Mouse (Mus musculus): ENCODE measurements around the gene Fgfr1op.
"Not testable (repeated sequence)": the region's sequence is repeated elsewhere in the genome, so short reads cannot be mapped to it uniquely, and the experiment has no call there.

The Fgfr1op gene

DNA sequence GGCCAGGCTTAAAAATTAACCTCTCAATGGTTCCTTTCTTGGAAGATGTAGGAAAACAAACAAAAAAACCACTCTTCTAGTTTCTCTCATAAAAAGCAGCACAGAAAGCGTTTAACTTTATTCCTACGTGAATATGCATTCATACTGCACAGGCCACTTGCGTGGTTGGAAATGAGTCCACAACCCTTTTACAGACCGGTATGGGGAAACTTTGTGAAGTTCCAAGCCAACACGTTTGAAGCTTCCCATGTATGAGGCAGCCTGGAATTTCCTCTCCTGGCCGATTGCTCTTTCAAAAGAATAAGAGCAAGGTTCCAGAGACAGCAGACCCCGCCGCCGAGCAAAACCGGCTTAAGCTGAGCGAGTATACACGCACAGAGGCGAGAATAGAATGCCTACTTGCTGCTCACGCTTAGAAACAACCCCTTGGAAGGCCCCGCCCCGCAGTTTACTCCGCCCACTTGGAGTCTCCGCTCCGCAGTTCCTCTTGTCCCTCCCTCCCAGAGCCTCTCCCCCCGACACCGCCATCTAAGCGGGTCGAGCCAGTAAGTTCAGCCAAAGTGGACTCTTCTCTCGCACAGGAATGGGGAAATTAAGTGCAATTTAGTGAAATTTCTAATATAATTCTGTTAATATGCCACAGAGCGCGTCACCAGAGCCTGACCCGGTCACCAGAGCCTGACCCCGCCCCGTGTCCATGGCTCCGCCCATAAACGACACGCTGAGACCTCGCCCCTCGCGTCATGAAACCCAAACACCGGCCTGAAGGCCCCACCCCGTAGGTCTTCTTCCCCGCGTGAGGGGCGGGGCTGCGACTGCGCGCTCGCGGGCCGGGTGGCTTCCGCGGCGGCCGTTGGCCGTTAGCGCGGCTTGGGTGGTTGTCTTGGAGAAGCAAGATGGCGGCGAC lies at the start of gene Fgfr1op:
TSS of gene Fgfr1op (plus strand) at position 801 of the 907 bp plus-strand sequence.
- peak; percentile 7 for DNase-seq (ENCODE audit: low read depth)

- DNase-seq (ENCODE audit: low read depth), result not testable (repeated sequence)
Observed at GRCm38 (mm10) chr17:8116378-8116777, 48.9 kb upstream of the Fgfr1op start.

DNA sequence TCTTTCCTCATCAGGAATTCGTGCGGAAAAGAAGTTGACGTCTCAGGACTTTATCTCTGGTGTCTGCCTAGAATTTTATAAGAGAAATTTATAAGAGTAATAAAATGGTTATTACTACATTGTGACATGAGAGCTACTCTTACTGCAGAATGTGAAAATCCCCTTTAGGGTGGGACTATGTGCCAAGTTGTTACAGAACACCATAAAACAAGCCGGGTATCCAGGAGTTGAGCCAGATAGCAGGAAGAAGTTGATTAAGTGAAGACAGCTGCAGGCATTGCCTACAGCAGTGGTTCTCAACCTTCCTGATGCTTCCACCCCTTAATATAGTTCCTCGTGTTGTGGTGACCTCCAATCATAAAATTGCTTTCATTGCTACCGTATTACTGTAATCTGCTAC lies 48.4 kb upstream of the Fgfr1op start:
- not testable (repeated sequence) for DNase-seq (ENCODE audit: low read depth)

GRCm38 (mm10) chr17:8122974-8123373 lies 42.3 kb upstream of the Fgfr1op start:
- not testable (repeated sequence) for DNase-seq (ENCODE audit: low read depth)

GRCm38 (mm10) chr17:8124586-8124985 lies 40.7 kb upstream of the Fgfr1op start:
- not testable (repeated sequence) for DNase-seq (ENCODE audit: low read depth)

- not testable (repeated sequence) for DNase-seq (ENCODE audit: low read depth)
Observed at GRCm38 (mm10) chr17:8128326-8128993, 36.8 kb upstream of the Fgfr1op start.

DNA sequence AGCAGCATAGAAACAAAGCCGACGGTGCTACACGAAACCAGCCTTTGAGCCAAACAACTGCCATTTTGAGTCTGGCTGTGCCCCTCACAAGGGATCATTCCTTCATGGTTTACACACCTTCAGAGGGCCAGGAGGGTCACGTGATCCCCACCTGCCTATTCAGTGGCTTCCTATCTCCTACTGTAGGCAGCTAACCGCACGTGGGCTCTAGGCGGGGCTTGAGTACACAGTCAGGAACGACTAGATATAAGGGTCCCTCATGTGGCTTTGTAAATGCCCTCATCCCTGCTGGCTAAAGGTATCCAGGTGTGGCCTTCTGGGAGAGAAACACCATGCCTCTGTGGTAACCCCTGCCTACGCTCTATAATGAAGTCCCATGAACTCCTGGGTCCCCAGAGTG lies 35.7 kb upstream of the Fgfr1op start:
- DNase-seq (ENCODE audit: low read depth), result not testable (repeated sequence)

DNA sequence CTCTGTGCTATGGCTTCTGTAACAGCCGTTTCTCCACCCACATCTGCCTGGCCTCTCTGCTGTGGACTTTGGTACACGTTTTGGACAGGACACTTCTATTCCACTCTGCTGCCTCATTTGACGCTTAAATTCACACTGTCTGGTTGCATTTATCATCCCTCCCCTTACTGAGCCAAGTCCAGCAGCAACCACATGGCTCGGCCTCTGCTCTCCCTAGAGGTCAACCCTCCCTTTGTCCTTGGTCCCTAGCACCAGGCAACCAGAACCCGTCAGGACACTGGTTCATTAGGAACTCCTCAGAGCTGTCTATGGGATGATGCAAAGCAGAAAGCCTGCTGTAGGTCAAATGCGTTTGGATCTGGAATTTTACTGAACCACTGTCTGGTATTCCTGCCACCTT lies 34.5 kb upstream of the Fgfr1op start:
- DNase-seq (ENCODE audit: low read depth), result not testable (repeated sequence)

GRCm38 (mm10) chr17:8138116-8138515 lies 27.2 kb upstream of the Fgfr1op start:
- DNase-seq (ENCODE audit: low read depth), result not testable (repeated sequence)

DNA sequence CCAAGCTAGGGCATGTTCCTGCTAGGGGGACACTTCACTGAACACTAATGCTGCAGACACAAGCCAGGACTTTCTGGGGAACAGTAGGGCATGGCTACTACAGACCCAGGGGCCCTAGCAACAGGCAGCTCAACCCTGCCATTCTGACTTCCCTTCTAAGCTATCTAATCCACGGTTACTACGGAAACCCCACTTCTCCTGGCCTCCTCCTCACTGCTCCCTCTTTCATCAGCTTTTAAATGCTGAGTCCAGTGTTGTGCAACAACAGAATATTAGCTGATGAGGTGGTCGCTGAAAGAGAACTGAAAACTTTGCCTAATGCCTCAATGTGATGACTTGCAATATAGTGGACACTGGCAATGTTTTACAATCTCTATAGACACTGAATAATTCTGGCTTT lies 25.1 kb upstream of the Fgfr1op start:
- DNase-seq (ENCODE audit: low read depth), result not testable (repeated sequence)

DNA sequence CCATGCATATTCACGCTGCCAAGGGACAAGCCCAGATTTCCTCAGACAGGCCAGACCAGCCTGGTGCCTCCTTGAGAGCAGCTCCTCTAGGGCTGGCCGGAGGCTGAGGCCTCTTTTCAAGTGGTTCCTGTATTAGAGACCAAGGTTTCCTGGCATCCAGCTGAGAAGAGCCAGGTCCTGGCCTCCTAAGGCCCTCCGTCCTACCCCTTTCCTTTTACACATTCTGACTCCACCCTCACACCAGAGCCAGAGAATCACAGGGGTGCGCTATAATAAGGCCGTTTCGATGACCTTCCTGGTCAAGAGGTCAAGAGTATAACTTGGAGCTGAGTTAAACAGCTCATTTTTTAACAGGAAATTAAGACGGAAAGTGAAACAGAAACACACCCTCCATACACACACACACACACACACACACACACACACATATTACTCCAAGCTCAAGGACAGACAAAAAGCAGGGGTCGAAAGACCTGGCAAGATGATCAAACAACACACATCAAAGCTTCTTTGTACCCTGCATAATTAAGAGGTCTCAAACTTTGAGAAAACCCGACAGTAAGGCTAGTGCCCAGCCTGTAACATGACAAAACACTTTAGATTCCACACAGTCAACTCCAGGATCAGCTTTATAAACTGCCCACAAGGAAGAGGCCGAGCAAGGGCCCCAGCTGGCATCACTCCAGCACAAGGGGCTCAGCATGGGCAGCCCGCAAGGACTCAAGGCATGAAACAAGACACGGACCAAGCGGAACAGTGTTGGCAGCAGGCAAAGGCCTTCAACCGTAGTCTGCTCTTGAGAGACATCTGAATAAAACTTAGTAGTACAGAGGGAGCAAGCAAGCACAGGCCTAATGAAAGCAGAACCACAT lies 21.3 kb upstream of the Fgfr1op start:
- DNase-seq (ENCODE audit: low read depth), result peak; percentile 1

GRCm38 (mm10) chr17:8146931-8147330 lies 18.4 kb upstream of the Fgfr1op start:
- not testable (repeated sequence) for DNase-seq (ENCODE audit: low read depth)

GRCm38 (mm10) chr17:8147439-8148316 lies 17.6 kb upstream of the Fgfr1op start, which contains the start of the genes Gm49673 and Rnaset2a:
TSS of gene Gm49673 (minus strand) at chr17:8147788.
TSS of gene Rnaset2a (minus strand) at chr17:8148097.
- peak; percentile 0 for DNase-seq (ENCODE audit: low read depth)

DNA sequence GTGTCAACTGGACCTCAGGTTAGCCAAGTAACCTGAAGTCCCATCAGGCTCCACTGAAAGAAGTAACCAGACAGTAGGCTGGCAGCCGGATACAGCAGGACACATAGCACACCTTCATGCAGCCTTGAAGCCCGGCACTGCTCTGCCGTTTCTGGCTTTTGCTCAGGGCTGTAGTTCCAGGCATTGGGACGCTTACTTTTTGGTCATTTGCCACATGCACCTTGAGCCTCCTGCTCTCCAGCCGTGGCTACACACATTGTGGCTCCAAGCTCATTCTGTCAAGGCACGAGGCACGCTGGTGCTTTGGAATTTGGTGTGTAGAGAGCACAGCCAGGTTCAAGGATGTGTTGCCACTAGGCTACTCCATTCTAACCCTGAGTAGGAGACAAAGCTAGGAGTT lies 10.3 kb upstream of the Fgfr1op start:
- not testable (repeated sequence) for DNase-seq (ENCODE audit: low read depth)

DNA sequence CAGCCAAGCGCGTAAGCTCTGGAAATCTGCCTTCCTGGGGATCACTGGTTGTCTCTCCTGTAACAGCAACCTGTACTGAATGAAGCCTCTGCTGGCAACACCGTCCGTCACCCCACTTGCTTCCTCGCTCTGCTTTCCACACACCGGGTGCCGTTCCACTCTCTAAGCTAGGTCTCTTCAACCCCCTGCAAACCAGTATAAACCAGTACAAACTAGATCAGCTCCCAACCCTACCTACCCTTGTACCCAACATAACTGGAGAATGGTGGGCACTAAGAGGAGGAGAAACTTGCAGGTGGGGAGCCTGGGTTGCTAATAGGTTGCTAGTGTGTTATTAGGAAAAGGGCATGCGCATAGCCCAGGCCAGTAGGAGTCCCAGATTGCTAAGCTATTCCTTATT lies 9.3 kb upstream of the Fgfr1op start:
- DNase-seq (ENCODE audit: low read depth), result not testable (repeated sequence)

DNA sequence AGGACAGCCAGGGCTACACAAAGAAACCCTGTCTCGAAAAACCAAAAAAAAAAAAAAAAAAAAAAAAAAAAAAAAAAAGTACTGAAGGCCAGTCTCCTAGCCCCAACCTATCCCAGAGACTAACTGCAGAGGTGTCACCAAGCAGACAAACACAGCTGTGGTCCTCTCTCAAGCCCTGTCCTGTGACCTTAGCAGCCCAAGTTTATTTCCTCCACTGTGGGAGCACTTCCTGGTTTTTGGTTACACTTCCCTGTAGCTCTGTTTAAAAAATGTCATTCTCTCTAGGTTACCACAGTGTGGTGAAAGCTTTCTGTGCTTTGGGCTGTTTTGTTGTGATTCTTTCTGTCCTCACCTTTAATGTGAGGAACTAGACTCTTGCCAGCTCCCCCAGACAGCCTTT lies 6.7 kb upstream of the Fgfr1op start:
- DNase-seq (ENCODE audit: low read depth), result not testable (repeated sequence)

DNA sequence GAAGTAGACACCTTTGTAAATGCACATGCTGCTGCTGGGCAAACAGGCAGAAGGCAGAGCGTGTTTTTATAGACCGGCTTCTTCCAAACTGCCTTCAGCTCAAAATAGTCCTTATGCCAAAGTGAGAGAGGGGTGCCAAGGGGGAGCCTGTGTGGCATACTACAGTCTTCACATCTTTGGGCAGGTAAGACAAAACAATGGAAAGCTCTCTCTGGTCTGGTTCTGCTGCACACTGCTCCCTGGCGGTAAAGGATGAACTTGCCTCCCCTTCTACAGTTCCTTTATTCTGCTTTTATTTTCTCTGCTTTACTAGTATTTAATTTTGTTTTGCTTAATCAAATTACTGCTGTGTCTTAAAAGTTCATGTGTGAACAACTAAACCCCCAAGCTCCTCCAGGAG lies 4.3 kb upstream of the Fgfr1op start:
- not testable (repeated sequence) for DNase-seq (ENCODE audit: low read depth)

- not testable (repeated sequence) for DNase-seq (ENCODE audit: low read depth)
Observed at GRCm38 (mm10) chr17:8165608-8165945, 276 bp downstream of the Fgfr1op start.

DNA sequence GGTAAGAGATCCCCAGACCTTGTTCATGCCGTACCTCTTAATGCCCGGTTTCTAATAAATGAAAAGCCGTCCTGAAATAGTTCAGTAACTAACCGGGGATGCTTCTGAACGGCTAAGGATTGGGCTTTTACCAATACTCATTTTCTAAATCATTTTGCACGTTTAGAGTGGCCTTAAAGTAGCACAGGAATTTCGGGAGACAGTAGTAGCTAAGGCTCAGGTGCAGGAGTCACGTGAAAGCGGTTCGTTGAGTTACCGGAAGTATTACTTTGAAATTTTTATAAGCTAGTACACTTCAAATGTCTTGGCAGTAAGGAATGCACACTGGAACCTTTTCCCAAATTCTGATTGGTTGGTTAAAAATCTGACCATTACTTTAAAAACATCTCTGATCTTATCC lies 676 bp downstream of the Fgfr1op start:
- DNase-seq (ENCODE audit: low read depth), result not testable (repeated sequence)

DNA sequence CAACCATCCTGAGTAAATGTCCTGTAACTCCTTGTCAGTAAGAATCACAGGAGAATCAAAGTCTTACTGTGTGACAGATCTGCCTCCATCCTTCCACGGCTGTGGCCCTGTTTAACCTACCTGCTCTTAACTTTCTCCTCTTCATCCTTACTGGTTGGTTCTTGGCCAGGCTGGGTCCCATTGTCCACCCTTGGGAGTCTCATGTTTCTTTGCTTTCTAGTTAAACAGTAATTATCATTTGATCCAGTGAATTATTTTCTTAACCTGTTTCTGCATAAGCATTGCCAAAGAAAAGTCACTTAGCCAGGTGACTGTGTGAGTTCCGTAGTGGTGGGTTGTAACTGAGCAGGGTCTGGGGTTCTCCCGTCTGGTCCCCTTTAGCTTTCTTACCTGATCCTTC lies 1.2 kb downstream of the Fgfr1op start:
- not testable (repeated sequence) for DNase-seq (ENCODE audit: low read depth)

- DNase-seq (ENCODE audit: low read depth), result not testable (repeated sequence)
Observed at GRCm38 (mm10) chr17:8167436-8167835, 2.1 kb downstream of the Fgfr1op start.
